Mouse (Mus musculus): ENCODE measurements around the gene Grin2d.

DNA sequence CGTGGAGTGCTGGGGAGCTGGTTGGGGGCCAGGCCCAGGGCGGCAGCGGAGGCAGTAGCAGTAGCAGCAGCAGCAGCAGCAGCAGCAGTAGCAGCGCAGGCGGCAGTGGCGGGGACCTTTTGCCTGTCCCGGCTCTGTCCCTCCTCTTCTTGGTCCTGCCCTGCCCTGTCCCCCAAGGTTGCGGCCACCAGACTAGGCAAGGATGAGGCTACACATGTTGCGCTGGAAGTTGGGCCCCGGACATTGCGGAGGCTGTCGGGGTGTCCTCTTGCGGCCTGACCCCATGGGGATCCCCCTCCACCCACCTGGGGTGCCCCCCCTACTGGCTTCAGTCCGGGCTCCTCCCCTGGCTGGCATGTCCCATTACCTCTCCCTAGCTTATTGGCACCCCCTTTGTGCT is 8.4 kb downstream of the Grin2d start:
- TF ChIP-seq CTCF (IDR thresholded peaks at IDR 0.05) (no peak), EP300 (IDR thresholded peaks at IDR 0.05) (no peak)

All from lung, postnatal 0 days (tissue).